Mouse (Mus musculus) layer of hippocampus, adult 18-20 months (tissue): ENCODE data around the gene Jph4. TPM values are rescaled to one million over a fixed set of nuclear protein-coding genes. Genes with fewer than 3 reads are reported as not detected.

Experiments used
- DNase-seq, 2 experiments: peaks; one replicate each; pipeline ENCODE4 v3.0.0; 2022; ENCODE audit warnings: low spot score in 2 of 2
- total RNA-seq, 2 experiments: library from RNA; stranded (reverse); gene quantifications; 2 replicates each; pipeline ENCODE4 v1.2.3; 2021

The Jph4 gene
- total RNA-seq, 2 experiments from 2014 or later, result 423 to 433 TPM

- no peak for DNase-seq
These were observed 2.8 kb upstream of the Jph4 start for GRCm38 (mm10) chr14:55119421-55120134.

- peak in 1 of 2 experiments; percentile 53 for DNase-seq
These were observed 2.1 kb upstream of the Jph4 start for GRCm38 (mm10) chr14:55118852-55119251.

GRCm38 (mm10) chr14:55115846-55116245 is 889 bp downstream of the Jph4 start:
- peak in 1 of 2 experiments; percentile 31 for DNase-seq

- DNase-seq, result peak in 1 of 2 experiments; percentile 70
These were observed 1.7 kb downstream of the Jph4 start for GRCm38 (mm10) chr14:55114759-55115701.

GRCm38 (mm10) chr14:55113975-55114645 is 2.6 kb downstream of the Jph4 start:
- no peak for DNase-seq

- no peak for DNase-seq
These were observed 3.3 kb downstream of the Jph4 start for GRCm38 (mm10) chr14:55113351-55113974.

- no peak for DNase-seq
These were observed 5.0 kb downstream of the Jph4 start for GRCm38 (mm10) chr14:55111720-55112119.

- DNase-seq, result no peak
These were observed 6.7 kb downstream of the Jph4 start for GRCm38 (mm10) chr14:55110076-55110475.

- DNase-seq, result no peak
These were observed 7.5 kb downstream of the Jph4 start for GRCm38 (mm10) chr14:55109048-55109873.

- peak; percentile 89 to 92 for DNase-seq
These were observed 8.4 kb downstream of the Jph4 start for GRCm38 (mm10) chr14:55108202-55108870.

- no peak for DNase-seq
These were observed 9.7 kb downstream of the Jph4 start for GRCm38 (mm10) chr14:55106990-55107389.

- peak in 1 of 2 experiments; percentile 93 for DNase-seq
These were observed 10.6 kb downstream of the Jph4 start, which contains the start of gene Ap1g2 for GRCm38 (mm10) chr14:55105836-55106809. Gene Ap1g2, minus strand, starts transcription at chr14:55106593.

GRCm38 (mm10) chr14:55105386-55105785 is 11.3 kb downstream of the Jph4 start:
- DNase-seq, result no peak

GRCm38 (mm10) chr14:55104365-55104764 is 12.4 kb downstream of the Jph4 start:
- no peak for DNase-seq

GRCm38 (mm10) chr14:55102253-55102785 is 14.4 kb downstream of the Jph4 start:
- DNase-seq, result no peak

- DNase-seq, result peak in 1 of 2 experiments; percentile 84
These were observed 15.1 kb downstream of the Jph4 start for GRCm38 (mm10) chr14:55101592-55101991.

GRCm38 (mm10) chr14:55098067-55098466 is 18.7 kb downstream of the Jph4 start:
- no peak for DNase-seq

GRCm38 (mm10) chr14:55097646-55098045 is 19.1 kb downstream of the Jph4 start:
- no peak for DNase-seq
